Mouse (Mus musculus) liver, embryonic 13.5 days (tissue): ENCODE results near the gene Slc26a5. TPM values are rescaled to one million over a fixed set of nuclear protein-coding genes. Genes with fewer than 3 reads are reported as not detected.

Source experiments
- ATAC-seq: fragments of 200-750 bp; cut with Nextera tagmentation; 2 replicates; pipeline ENCODE4 v1.8.0; 2017; ENCODE audit warnings: low read depth, mild to moderate bottlenecking, moderate number of reproducible peaks, moderate library complexity
- DNase-seq: peaks from one replicate; pipeline ENCODE4 v3.0.0; 2022
- H3K27ac ChIP-seq: fragments of 300-500 bp; sonication (generic); 2 replicates; pipeline ENCODE4 v1.5.1; 2015; ENCODE audit warnings: moderate library complexity, mild to moderate bottlenecking, inconsistent platforms
- H3K27me3 ChIP-seq: fragments of 300-500 bp; sonication (generic); 2 replicates; pipeline ENCODE4 v1.6.1; 2015; ENCODE audit warnings: mild to moderate bottlenecking, inconsistent platforms
- H3K36me3 ChIP-seq: fragments of 300-500 bp; sonication (generic); 2 replicates; pipeline ENCODE4 v1.6.1; 2015; ENCODE audit warnings: mild to moderate bottlenecking, inconsistent platforms
- H3K4me1 ChIP-seq: fragments of 300-500 bp; sonication (generic); replicated peaks from 2 replicates; pipeline ENCODE4 v1.6.1; 2015; ENCODE audit warnings: inconsistent platforms
- H3K4me2 ChIP-seq: fragments of 300-500 bp; sonication (generic); 2 replicates; pipeline ENCODE4 v1.6.1; 2015; ENCODE audit warnings: inconsistent platforms, mild to moderate bottlenecking, moderate library complexity
- H3K4me3 ChIP-seq: fragments of 300-500 bp; sonication (generic); replicated peaks from 2 replicates; pipeline ENCODE4 v1.5.1; 2015; ENCODE audit warnings: mild to moderate bottlenecking, inconsistent platforms
- H3K9ac ChIP-seq: fragments of 300-500 bp; sonication (generic); 2 replicates; pipeline ENCODE4 v1.6.1; 2015; ENCODE audit warnings: mild to moderate bottlenecking, inconsistent platforms
- H3K9me3 ChIP-seq: fragments of 300-500 bp; sonication (generic); replicated peaks from 2 replicates; pipeline ENCODE4 v1.6.1; 2016; ENCODE audit warnings: inconsistent platforms
- WGBS: fragments of 180-500 bp; shearing (Covaris S2); methylation state at CpG from one replicate; pipeline ENCODE4 v1.1.7; 2015; ENCODE audit not compliant: insufficient replicate concordance; 5-methylcytosine and 5-hydroxymethylcytosine counted together
- polyA plus RNA-seq: library from polyadenylated mRNA; unstranded; fragments of >200 nt; fragmentation: Nextera tagmentation; extraction: Ambion mirVana; gene quantifications from 2 replicates; pipeline ENCODE4 v1.2.1, GENCODE M21; 2015

Slc26a5 gene
- polyA plus RNA-seq, 1 experiment from 2014 or later: not detected

DNA sequence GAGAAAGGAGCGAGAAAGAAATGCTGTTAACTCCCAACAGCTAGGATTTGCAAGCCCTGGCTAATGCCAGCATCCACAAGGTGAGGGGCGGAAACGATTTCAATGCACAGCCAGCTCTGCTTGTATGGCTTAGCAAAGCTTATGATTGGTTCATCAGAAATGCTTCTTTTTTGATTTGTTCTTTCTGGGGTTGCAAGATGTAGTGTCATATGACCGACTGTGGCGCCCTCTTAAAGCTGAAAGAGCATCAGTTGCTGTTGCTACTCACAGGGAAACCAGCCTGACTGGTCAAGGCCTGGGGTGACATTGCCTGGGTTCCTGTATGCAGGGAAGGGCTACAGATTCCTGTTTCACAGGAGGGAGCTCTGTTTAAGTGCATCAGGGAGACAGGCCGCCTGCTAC lies 908 bp upstream of the Slc26a5 start:
- no peak for DNase-seq

DNA sequence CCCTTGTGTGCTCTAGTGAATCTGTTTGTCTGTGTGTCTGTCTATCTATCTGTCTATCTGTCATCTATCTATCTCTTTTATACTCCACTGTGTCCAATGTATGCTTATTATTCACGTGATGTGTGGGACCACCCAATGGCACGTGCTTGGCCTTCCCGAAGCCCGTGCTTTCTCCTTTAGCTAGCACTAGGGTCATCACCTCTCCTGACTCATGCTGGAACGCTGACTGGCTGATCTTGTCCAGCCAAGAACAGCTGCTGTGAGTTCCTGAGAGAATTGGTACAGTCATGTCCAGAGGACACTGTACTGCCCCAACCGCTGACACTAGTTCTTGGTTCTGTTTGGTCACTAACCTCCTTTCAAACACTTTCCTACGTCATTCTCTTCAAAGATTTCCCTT lies 6.8 kb downstream of the Slc26a5 start:
- Histone ChIP-seq H3K9me3 (no peaks in the 10 kb centered on the region), H3K4me1 (no peaks in the 10 kb centered on the region), H3K27ac (no peak overlapping the region), H3K4me3 (no peak overlapping the region), H3K27me3 (no peaks in the 10 kb centered on the region), H3K9ac (no peak overlapping the region), H3K36me3 (no peaks in the 10 kb centered on the region), H3K4me2 (no peak overlapping the region)
- no peak for ATAC-seq
- DNase-seq: no peak
- WGBS: 66% methylated on average over 7 of the region's 7 CpGs

More for the DNA sequence above, 908 bp upstream of the Slc26a5 start:
- no peaks in the 10 kb centered on the region for H3K4me1 ChIP-seq
- no peak overlapping the region for H3K4me2 ChIP-seq
- no peak for ATAC-seq
- H3K27ac ChIP-seq: no peak overlapping the region
- H3K27me3 ChIP-seq: peaks cover 23% of the 10 kb centered on the region
- no peaks in the 10 kb centered on the region for H3K36me3 ChIP-seq
- no peaks in the 10 kb centered on the region for H3K9me3 ChIP-seq
- H3K4me3 ChIP-seq: no peak overlapping the region
- no peak overlapping the region for H3K9ac ChIP-seq
- 17% methylated on average over 6 of the region's 6 CpGs for WGBS

DNA sequence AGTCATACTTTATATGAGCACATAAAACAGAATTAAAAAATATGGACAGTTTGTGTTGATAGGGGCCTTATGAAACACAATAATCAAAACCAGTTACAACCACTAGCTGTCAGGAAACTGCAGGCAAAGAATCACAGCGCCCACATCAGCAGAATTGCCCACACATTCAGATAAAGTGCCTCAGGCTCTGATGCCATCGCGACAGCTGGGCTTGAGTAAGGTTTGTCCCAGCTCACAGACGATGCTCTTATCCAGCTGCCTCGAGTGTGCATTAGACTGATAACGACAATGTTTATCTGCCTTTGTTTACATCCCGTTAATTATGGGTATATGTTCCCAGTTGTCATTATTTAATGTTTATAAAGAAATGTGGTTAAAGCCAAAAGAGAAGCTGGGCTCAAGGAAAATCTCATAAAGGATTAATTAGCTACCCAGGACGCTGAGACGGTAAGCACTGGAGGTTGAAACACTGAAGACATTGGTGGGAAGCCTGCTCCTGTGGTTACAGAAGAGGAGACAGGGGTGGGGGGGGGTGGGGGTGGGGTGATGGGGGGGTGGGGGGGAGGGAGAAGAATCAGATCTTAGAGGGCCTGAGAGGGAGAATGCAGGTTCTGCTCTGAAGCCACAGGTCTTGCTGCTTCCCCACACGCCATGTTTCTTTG lies 13.6 kb downstream of the Slc26a5 start:
- no peak overlapping the region for H3K4me3 ChIP-seq
- no peak overlapping the region for H3K27ac ChIP-seq
- H3K27me3 ChIP-seq: no peaks in the 10 kb centered on the region
- 27% methylated on average over 10 of the region's 10 CpGs for WGBS
- H3K9me3 ChIP-seq: no peaks in the 10 kb centered on the region
- peaks cover 2% of the 10 kb centered on the region; the same call in 1 of the 2 replicates for H3K4me1 ChIP-seq
- H3K9ac ChIP-seq: no peak overlapping the region
- DNase-seq: no peak
- H3K36me3 ChIP-seq: no peaks in the 10 kb centered on the region
- ATAC-seq: no peak
- no peak overlapping the region for H3K4me2 ChIP-seq

DNA sequence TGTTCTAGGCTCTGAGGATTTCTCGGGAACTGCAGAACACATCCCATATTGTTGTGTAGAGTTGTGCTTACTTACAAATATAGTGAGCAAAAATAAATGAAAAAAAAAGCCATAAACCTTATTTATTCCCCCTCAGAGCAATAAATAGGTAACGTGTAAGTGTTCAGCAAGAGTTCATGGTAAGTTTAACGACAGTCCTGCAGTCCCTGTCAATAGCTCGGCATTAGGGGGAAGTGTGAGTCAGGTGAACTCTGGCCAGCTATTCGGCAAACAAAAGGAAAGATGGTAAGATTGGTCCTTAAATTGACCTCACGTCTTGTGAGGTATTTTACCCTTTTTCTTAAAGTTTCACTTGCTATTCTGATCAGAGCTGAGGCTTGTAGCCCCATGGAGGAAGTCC lies 18.0 kb downstream of the Slc26a5 start:
- H3K4me1 ChIP-seq: peaks cover 2% of the 10 kb centered on the region; the same call in 1 of the 2 replicates
- no peaks in the 10 kb centered on the region for H3K36me3 ChIP-seq
- H3K27ac ChIP-seq: no peak overlapping the region
- H3K9me3 ChIP-seq: no peaks in the 10 kb centered on the region
- DNase-seq: no peak
- no peak overlapping the region for H3K9ac ChIP-seq
- 53% methylated on average over 6 of the region's 6 CpGs for WGBS
- H3K27me3 ChIP-seq: no peaks in the 10 kb centered on the region
- ATAC-seq: no peak
- H3K4me2 ChIP-seq: no peak overlapping the region
- no peak overlapping the region for H3K4me3 ChIP-seq

DNA sequence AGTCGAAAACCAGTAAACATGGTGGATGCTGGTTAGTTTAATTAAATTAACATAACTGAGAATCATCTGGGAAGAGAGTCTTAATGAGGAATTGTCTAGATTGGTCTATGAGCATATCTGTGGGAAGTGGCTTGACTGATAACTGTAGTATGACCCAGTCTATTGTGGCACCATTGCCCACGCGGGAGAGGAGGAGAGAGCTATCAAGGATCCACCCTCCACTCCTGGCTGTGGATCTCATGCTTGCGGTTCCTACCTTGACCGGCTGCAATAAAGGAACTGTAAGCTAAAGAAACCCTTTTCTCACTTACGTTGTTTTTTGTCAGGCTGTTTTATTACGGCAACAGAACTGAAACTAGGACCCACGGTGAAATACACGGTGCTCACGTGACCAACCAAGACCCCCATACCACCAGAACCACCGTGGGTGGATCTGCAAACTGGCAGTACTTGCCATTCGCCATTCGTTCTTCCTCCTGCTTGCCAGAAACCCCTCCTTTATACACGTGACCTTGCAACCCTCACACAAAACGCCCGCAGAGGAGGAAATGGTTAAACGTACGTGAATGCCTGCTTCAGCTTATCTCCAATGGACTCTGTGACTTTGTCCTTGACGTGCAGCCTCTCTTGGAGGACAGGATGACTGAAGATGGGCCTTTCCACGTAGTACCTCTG lies 18.7 kb downstream of the Slc26a5 start:
- H3K27ac ChIP-seq: no peak overlapping the region
- no peak overlapping the region for H3K4me2 ChIP-seq

DNA sequence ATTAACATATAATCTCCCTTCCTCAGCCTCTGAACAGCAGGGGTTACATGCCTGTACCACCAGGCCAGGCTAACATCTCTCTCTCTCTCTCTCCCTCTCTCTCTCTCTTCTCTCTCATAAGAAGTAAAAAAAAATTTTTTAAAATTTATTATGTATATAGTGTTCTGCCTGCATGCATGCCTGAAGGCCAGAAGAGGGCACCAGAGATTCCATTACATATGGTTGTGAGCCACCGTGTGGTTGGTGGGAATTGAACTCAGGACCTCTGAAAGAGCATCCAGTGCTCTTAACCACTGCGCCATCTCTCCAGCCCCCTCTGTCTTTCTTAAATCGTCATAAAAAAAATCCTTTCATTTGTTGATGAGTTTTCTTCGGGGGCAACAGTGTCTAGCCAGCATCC lies 20.7 kb downstream of the Slc26a5 start:
- Histone ChIP-seq H3K4me1 (peaks cover 2% of the 10 kb centered on the region; the same call in 1 of the 2 replicates), H3K4me2 (no peak overlapping the region), H3K27me3 (no peaks in the 10 kb centered on the region), H3K4me3 (no peak overlapping the region), H3K27ac (no peak overlapping the region), H3K36me3 (no peaks in the 10 kb centered on the region), H3K9ac (no peak overlapping the region), H3K9me3 (no peaks in the 10 kb centered on the region)
- DNase-seq (no peak), ATAC-seq (no peak)
- WGBS: 45% methylated on average over 4 of the region's 4 CpGs

More for the DNA sequence above, 18.7 kb downstream of the Slc26a5 start:
- WGBS: 57% methylated on average over 20 of the region's 20 CpGs
- H3K4me3 ChIP-seq: no peak overlapping the region
- no peaks in the 10 kb centered on the region for H3K9me3 ChIP-seq
- DNase-seq (no peak), ATAC-seq (no peak)
- H3K9ac ChIP-seq: no peak overlapping the region
- no peaks in the 10 kb centered on the region for H3K36me3 ChIP-seq
- H3K4me1 ChIP-seq: peaks cover 2% of the 10 kb centered on the region; the same call in 1 of the 2 replicates
- H3K27me3 ChIP-seq: no peaks in the 10 kb centered on the region

DNA sequence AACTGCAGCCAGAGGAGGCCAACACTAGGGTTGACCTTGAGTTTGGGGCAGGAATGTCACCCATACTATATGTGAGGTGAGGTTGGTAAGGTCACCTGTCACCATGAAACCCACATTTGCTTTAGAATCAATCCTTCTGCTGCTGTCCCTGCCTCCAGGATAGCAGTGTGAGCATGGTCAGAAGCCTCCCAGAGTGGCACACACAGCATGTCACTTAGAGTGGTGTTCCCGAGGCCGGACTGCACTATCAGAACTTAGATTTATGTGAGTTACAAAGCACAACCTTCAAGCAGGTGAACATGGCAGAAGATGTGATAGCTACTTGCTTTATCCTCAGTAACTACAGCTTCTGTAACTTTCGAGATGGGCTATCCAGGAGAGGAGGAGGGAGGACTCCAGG lies 33.6 kb downstream of the Slc26a5 start:
- Histone ChIP-seq H3K9ac (no peak overlapping the region), H3K36me3 (no peaks in the 10 kb centered on the region), H3K4me3 (no peak overlapping the region), H3K4me2 (no peak overlapping the region), H3K4me1 (no peaks in the 10 kb centered on the region), H3K27me3 (no peaks in the 10 kb centered on the region), H3K9me3 (no peaks in the 10 kb centered on the region), H3K27ac (no peak overlapping the region)
- DNase-seq (no peak), ATAC-seq (no peak)
- 67% methylated on average over 3 of the region's 3 CpGs for WGBS

DNA sequence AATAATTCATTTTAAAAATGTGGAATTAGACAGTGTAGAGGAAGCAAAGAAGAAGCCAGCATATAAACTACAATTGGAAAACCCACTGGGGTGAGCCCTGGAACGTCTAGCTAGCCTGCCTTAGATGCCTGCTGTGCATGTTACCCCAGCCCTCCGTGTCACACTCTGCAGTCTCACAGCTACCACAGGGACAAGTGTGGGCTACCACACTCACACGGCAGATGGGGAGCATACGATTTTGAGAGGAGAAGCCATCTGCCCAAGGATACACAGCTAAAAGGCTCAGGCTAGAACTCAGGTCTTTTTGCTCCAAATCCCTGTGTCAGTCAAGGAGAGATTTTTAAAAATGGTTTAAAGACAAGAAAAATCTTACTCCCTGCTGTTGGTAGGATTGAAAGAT lies 36.5 kb downstream of the Slc26a5 start:
- 57% methylated on average over 4 of the region's 4 CpGs for WGBS
- no peak for ATAC-seq
- no peak for DNase-seq

DNA sequence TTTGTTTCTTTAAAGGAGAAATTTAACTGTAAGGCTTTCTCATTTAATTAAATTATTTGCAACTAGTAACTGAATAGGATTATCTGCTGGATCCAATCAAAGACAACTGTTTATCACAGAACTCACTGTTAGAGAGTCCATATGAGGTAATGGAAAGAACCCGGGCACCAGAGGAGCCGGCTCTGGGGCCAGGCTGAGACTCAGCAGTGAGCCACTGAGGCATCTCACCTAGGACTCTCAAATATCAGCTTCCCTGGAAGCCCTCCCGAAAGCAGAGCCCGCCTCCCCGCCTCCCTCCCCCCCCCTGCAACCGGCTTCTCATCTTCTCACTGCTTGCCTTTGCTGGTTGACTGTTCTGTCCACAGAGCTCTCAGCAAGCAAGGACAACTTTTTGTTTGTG lies 37.8 kb downstream of the Slc26a5 start:
- no peak overlapping the region for H3K4me2 ChIP-seq
- no peaks in the 10 kb centered on the region for H3K27me3 ChIP-seq
- H3K27ac ChIP-seq: no peak overlapping the region
- no peaks in the 10 kb centered on the region for H3K9me3 ChIP-seq
- H3K4me3 ChIP-seq: no peak overlapping the region
- ATAC-seq: no peak
- DNase-seq: no peak
- H3K4me1 ChIP-seq: no peaks in the 10 kb centered on the region
- WGBS: 32% methylated on average over 6 of the region's 6 CpGs
- no peaks in the 10 kb centered on the region for H3K36me3 ChIP-seq
- no peak overlapping the region for H3K9ac ChIP-seq

More for the DNA sequence above, 36.5 kb downstream of the Slc26a5 start:
- Histone ChIP-seq H3K4me3 (no peak overlapping the region), H3K27me3 (no peaks in the 10 kb centered on the region), H3K4me1 (no peaks in the 10 kb centered on the region), H3K9me3 (no peaks in the 10 kb centered on the region), H3K27ac (no peak overlapping the region), H3K36me3 (no peaks in the 10 kb centered on the region), H3K4me2 (no peak overlapping the region), H3K9ac (no peak overlapping the region)

DNA sequence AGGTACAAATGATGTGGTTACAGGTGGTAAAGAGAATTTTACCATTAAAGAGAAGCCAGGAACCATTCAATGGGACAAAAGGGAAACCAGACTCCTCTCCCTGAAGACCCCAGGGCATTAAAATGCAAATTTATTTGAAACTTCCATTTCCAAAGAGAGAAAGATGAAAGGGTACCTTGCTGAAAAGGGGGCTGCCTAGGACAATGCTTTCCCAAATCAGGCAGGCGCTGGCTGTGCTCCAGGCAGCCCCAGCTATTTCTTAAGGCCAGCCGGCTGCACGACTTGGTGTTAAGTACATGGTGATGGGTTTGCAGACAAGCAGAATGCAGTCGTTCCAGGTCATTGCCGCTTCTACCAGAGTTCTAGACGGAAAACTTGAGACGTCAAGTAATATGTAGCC lies 39.0 kb downstream of the Slc26a5 start:
- Histone ChIP-seq H3K4me2 (no peak overlapping the region), H3K9me3 (no peaks in the 10 kb centered on the region), H3K36me3 (no peaks in the 10 kb centered on the region), H3K27ac (no peak overlapping the region), H3K27me3 (no peaks in the 10 kb centered on the region), H3K4me1 (no peaks in the 10 kb centered on the region), H3K4me3 (no peak overlapping the region), H3K9ac (no peak overlapping the region)
- WGBS: 63% methylated on average over 7 of the region's 7 CpGs
- DNase-seq: no peak
- no peak for ATAC-seq

DNA sequence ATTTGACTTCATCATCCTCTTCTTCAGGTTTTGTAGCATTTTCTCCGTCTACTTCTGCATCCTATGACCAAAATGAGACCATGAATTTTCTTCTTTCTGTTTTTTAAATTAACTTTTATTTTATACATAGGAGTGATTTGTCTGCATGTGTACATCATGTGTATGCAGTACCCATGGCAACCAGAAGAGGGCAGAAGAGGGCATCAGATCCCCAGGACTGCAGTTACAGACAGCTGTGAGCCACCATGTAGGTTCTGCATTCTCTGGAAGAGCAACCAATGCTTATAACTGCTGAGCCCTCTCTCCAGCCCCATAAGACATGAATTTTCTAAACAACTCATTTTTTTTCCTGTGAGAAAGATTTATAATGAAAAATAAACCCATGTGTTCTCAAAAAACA lies 51.4 kb downstream of the Slc26a5 start:
- no peaks in the 10 kb centered on the region for H3K4me1 ChIP-seq
- no peaks in the 10 kb centered on the region for H3K9me3 ChIP-seq
- ATAC-seq (no peak), DNase-seq (peak; percentile 18)
- H3K4me2 ChIP-seq: no peak overlapping the region
- no peaks in the 10 kb centered on the region for H3K36me3 ChIP-seq
- H3K27ac ChIP-seq: no peak overlapping the region
- H3K9ac ChIP-seq: no peak overlapping the region
- H3K27me3 ChIP-seq: no peaks in the 10 kb centered on the region
- H3K4me3 ChIP-seq: no peak overlapping the region
- WGBS: 30% methylated on average over 1 of the region's 1 CpGs

DNA sequence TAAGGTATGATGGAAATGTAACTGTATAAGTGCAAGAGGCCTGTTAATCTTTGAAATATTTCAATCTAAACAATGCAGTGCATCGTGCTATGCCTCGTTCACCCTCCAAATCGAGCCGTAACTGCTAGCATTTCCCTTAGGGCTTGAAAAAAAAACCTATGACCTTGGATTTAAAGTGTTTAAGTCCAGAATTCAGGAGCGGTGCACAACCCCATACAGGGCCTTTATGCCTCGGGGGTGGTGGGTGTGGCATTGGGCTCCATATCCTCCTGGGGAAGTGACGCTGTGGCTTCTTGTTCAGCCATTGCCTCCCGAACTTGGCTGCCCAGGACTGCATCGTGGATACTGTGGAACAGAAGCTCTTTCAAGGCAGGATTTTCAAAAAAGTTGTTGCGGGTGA lies 54.5 kb downstream of the Slc26a5 start:
- Histone ChIP-seq H3K4me2 (no peak overlapping the region), H3K4me3 (no peak overlapping the region), H3K9ac (no peak overlapping the region), H3K36me3 (no peaks in the 10 kb centered on the region), H3K27me3 (no peaks in the 10 kb centered on the region), H3K9me3 (no peaks in the 10 kb centered on the region), H3K4me1 (no peaks in the 10 kb centered on the region), H3K27ac (no peak overlapping the region)
- ATAC-seq (no peak), DNase-seq (no peak)
- WGBS: 61% methylated on average over 10 of the region's 10 CpGs
